Mouse (Mus musculus) heart, postnatal 25 days (tissue): ENCODE measurements around the gene Mettl24. TPM values are rescaled to one million over a fixed set of nuclear protein-coding genes. Genes with fewer than 3 reads are reported as not detected.
"Not testable (repeated sequence)": the region's sequence is repeated elsewhere in the genome, so short reads cannot be mapped to it uniquely, and the experiment has no call there.

Source experiments
- DNase-seq: peaks from one replicate; pipeline ENCODE4 v3.0.0; 2022; ENCODE audit warnings: low spot score
- intact Hi-C: fragments of 180-260 bp; cut with DNase I; formaldehyde crosslinking; loops from one replicate; pipeline ENCODE4 v1.15.1; 2025
- total RNA-seq, 2 experiments: library from RNA; stranded (reverse); gene quantifications; 2 replicates each; pipeline ENCODE4 v1.2.3; 2021

The Mettl24 gene
- total RNA-seq, 2 experiments from 2014 or later, result 1.2 to 1.6 TPM

DNA sequence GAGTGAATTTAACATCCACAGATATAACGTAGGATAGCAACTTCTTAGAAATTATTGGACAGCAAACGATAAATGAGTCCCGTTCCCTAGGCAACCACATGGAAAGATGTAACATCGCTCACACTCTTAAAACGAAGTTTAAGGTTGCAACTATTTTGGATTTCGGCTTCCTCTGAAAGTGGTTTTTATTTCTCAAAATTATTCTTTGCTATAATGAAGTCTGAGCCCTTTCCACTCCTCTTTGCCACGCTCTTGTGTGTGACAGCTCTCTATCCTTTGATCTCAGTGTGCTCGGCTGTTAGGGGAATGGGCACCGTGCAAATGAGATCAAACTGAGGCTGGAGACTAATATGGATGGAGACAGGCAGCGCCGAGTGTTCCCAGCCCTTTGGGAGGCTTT, 92.1 kb downstream of the Mettl24 start:
- no peak for DNase-seq
- intact Hi-C loops, result no loop called here

DNA sequence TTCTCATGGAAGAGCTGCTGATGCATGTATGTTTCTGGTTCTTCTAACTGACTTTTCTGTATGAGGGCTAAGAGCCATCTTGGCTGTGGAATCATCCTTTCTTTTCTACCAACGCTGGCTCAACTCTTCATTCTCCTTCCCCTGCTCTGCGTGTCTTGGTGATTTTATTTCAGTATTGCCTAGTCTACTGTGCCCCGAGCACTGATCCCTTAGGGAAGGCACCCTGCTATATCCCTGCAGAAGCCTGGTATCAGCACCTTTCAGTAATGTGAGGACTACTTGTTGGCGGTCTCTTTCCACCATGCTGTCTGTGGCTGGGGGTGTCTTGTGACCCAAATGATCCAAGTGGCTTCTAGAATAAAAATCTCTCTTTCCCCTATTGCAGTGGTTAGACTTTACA, 92.6 kb downstream of the Mettl24 start:
- intact Hi-C loops, result no loop called here
- DNase-seq, result no peak

DNA sequence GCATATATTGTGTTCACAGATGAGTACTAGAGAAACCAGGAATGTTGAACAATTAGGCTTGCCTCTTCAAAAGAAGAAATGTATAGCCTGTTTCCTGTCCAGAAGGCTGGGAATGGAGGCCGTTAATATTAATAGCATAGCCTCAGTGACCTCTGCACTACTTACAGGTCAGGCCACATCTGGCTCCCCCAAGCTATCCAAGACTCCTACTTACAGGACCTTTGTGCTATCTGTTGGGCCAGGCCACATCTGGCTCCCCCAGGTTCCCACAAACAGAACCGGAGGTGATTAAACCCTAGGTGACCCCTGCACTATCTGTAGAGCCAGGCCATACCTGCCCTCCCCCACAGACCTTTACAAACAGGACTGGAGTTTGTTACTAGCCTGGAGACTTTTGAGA, 94.1 kb downstream of the Mettl24 start:
- intact Hi-C loops, result no loop called here

DNA sequence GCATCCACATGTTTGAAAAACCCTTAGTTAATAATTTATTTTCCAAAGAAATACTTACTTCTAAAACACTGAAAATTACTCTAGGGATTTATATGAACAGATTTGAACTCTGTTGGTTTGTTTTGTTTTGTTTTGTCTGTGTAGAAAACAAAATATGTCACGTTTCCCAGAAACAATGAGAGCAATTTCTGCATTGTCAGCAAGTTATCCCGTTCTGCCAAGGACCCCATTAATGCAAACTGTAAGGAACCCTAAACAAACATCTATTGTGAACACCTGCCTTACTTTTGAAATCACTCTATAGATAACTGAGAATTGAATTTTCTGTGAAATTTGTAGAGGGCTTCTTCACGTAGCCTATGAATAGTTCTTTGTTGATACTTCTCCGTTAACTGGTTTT, 95.4 kb downstream of the Mettl24 start:
- DNase-seq, result no peak
- intact Hi-C loops, result no loop called here

More for the DNA sequence above, 94.1 kb downstream of the Mettl24 start:
- no peak for DNase-seq

DNA sequence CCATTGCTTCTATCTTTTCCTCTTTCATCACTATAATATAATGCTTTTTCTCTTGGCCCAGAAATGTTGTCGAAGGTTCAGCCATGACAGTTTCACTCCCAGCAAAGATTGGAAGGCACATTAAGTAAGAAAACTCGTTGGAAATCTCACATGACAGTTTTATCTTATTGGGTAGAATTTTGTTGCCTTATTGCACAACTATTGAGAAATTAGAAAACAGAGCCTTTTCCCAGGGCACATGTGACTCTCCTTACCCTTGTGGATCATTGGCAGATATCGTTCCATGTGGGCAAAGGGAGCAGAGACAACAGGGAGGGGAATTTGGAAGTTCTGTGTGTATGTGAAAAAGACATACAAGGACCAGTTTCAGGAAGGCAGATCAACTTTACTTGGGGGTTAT, 107.3 kb downstream of the Mettl24 start:
- intact Hi-C loops, result no loop called here
- no peak for DNase-seq

DNA sequence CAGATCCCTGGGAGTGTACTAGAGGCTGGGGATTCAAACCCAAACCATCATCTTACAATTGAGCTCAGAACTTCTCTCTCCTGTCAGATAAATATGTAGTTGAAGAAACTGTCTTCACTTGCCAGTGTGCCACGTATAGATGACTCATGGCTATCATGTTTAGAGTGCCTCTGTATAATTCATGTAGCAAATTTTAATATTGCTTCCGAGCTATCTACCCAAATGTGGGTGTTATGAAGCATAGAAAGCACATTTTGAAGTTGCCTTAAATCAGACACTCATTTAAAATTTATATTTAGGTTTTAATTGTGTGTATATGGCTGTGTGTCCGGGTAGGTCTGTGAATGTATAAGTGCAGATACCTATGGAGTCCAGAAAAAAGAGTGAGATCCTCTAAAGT, 109.0 kb downstream of the Mettl24 start:
- no peak for DNase-seq
- intact Hi-C loops, result no loop called here

DNA sequence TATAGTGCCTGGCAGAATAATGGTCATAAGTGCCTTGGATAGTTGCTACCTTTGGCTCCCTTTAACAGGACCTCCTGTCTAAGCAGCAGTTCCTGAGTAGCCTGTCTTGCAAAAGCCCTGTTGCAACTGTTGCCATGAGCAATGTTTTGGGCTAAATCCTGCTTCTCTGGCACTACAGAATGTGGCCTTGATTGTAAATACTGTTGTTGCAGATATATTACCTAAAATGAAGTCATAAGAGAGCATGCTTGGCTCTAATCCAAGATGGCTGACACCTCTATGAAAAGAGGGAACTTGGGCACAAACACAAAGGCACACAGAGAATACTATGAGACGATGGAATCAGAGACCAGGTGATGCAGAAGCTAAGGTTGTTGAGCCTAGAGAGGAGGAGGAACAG, 122.1 kb downstream of the Mettl24 start:
- intact Hi-C loops, result no loop called here
- no peak for DNase-seq

DNA sequence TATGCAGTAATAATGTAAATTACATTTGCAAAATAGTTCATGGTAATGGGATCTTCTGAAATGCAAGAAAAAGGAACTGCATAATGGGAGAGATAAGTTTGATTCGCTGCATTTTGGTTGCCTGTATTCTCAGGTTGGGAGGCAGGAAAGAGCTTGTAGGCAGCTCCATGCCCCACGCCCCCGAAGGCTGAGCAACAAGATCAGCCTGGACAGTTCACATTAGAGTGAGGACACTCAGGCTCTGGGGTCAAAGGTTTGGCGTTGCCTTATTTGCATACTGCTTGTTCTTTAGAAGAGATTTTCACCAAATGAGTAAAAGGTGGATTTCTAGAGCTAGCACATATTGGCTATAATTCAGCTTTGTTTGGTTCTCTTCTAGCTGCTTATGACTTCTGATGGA, 123.1 kb downstream of the Mettl24 start:
- intact Hi-C loops, result no loop called here
- DNase-seq, result no peak

DNA sequence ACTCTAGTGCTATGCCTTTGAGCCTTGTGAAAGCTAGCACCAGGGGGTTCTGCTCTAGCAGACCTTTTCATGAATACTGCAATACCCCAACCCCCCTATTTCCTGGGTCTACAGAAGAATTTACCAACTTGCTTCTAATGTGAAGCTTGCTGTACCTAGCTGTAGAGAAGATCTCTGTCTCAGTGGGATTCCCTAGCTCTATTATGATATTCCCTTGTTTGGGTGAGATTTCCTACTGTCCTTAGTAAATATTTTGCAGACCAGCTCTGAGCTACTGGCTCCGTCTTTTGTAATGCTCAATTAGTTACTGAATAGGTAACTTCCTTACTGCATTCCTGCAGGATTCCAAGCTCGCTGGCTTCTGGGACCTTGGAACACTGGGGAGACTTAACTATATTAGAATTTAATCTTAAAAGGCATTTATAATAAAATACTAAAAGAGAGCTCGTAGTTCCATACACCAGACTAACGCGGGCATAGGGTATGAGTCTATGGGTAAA, 126.4 kb downstream of the Mettl24 start:
- DNase-seq, intact Hi-C loops: not testable (repeated sequence)

DNA sequence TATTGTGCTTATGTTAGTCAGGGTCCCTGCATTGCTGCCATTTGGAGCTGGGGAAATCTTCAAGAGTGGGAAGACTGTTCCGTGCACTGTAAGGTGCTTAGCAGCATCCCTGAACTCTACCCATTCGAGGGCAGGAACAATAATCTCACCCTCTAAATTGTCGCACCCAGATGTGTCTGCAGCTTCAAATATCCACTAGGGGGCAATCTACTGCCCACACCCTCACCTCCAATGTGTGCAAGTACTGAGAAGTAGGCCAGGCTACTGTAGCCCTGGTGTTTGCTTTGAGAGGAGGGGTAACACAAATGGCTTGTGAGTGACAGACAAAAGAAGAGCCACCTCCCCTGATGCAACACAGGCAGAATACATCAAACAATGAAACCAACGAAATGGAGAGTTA, 130.5 kb downstream of the Mettl24 start:
- no peak for DNase-seq
- intact Hi-C loops, result no loop called here

DNA sequence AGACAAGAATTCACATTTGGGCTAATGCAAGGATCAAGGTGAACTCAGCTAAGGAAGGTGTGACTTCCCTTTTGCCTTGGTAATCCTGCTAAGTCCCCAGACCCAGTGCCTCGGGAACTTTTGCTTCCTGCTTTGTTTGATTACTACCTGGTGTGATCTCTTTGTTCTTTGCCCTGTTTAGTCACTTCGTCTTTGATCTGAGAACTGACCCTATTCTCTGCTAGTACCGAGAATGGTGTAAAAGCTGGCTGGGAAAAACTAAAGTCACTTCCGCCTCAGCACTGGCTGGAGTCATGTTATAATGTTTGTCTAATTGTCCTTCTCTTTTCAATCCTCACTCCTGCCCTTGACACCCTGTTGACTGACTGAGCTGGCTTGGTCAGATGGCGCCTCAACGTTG, 133.4 kb downstream of the Mettl24 start:
- DNase-seq, result no peak
- intact Hi-C loops, result no loop called here

DNA sequence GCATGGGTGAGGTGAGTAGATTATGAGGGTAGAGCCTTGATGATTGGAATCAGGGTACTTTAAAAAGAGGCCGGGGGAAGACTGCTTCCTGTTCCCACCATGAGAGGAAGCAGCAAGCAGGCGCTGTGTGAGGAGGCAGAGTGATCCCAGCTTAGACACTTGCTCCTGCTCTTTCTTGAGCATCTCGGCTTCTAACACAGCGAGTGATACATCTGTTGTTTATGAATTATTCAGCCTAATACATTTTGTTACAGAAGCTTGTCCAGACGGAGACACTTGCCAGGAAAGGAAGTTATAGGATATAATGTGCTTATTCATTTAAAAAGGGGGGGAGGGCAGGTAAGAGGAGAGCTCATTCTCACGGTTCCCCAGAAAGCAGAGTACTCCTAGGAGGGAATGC, 142.9 kb downstream of the Mettl24 start:
- intact Hi-C loops, result no loop called here
- DNase-seq, result no peak

DNA sequence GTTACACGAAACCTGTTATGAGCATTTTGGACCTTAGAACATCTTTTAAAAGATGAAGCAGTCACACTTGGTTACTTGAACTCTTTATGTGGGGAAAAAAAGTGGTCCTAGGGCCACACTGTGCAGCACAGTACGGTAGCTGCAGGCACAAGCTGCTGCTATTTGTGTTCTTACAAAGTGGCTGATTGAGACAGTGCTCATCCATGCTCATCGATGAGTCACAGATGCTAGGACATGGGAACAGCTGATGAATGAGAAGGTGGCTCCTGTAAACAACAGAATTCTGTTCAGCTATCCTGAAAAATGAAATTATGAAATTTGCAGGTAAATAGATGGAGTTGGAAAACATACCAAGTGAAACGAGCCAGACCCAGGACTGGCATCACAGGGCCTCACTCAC, 144.6 kb downstream of the Mettl24 start:
- DNase-seq, result no peak
- intact Hi-C loops, result no loop called here

DNA sequence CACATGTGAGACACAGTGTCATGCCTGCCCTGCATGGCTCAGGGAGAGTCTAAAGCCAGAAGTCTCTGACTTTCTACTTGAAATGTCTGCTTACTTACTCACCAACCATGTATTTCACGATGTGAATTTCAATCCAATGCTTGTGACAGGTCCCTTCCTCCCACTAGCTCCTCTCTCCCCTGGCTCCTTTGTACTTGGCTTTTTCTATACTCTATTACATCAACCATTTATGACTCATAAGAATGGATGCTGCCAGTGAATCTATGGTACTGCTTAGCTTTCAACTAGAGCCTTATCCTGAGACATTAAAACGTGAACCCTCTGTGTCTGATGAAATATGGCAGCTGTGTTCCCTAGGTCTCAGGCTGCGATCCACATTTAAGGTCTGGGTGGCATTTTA, 147.2 kb downstream of the Mettl24 start:
- no peak for DNase-seq
- intact Hi-C loops, result no loop called here

DNA sequence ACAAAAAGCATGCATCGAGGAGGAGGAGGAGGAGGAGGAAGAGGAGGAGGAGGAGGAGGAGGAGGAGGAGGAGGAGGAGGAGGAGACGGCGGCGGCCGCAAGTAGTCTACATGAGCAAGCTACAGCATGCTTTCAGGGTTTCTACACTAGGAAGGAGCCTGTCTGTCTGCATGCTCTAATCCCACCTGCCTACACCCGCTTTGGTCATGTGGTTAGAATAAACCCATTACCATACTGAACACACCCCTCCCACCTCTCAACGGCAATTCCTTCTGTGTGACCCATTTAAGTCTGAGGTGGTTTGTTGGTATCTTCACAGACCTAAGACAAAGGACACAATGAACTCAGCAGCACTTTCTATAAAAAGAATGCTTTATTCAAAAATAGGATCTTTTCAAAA, 148.2 kb downstream of the Mettl24 start:
- intact Hi-C loops, result no loop called here
- DNase-seq, result no peak

DNA sequence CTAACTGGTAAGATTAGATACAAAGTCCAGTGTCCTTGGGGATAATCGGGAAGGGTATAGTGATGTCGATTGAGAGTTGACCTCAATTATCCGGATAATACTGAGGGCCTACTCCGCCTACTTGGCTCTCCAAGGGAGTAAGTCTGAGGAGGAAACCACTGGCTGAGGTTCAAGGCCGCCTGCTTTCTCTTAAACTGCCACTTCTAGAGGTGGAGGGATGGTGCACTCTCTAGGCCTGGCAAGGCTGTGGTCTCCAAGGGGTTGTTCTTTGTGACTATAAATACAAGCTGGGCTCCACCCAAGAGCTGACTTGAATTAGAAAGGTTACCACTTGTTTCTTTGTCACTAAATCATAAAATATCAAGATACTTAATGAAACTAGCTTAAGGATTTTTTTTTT, 157.0 kb downstream of the Mettl24 start:
- intact Hi-C loops, result no loop called here
- no peak for DNase-seq

DNA sequence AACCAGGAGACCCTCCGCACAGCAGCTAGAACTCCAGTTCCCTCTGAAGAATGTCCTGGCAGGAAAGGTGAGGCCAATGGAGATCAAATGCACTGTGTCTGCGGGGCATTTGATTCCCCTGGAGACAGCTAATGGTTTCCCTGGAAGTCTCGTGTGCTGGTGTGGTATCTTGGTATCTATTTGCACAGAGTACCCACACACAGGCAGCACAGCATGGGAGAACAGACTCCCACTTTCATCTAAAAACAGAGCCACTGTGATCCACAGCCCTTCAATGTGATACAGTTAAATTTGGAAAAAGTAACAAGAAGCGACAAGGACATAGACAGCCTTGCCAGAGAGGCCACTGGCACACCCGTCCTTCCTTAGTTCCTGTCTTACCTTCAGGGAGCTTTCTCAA, 160.8 kb downstream of the Mettl24 start:
- intact Hi-C loops, result no loop called here
- DNase-seq, result no peak

DNA sequence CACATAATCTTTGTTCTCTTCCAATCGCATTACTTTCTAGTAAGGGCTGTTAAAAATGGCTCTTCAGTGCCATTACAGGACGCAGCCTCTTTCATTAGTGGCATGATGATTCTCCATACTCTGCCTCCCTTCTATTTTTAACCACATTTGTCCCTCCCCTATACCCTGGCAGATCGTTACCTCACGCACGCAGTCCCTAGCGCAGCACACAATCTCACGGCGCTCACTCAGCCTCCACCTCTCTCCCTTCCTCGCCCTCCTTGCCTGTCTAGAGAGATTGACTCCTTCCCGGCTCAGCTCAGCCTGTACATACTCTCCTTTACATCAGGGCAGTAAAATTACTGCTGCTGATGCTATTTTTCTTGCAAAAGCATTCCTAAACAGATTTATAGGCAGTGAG, 161.5 kb downstream of the Mettl24 start:
- intact Hi-C loops, result no loop called here
- DNase-seq, result no peak

DNA sequence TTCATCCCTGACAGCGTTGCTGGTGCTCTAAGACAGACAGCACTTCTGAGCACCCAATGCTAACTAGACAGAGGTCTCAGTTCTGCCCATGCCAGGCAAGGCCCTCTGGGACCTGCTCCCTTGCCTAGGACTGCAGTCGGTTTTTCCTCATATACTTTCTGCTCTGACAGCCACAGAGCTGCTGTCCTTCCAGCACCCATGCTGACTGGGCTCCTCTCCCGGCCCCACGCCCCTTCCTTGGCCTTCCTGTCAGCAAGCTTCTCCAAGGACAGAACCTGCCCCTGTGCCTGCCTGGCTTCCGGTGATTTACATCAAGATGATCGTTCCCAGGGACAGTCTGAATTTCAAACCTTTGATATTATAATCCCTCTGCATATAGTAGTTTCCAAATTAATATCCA, 162.5 kb downstream of the Mettl24 start:
- intact Hi-C loops, result loop anchor here (5.0 kb wide), 1 partner anchor 37 kb away; the partner anchor contains the start of genes Cdc40 and Wasf1
- no peak for DNase-seq

DNA sequence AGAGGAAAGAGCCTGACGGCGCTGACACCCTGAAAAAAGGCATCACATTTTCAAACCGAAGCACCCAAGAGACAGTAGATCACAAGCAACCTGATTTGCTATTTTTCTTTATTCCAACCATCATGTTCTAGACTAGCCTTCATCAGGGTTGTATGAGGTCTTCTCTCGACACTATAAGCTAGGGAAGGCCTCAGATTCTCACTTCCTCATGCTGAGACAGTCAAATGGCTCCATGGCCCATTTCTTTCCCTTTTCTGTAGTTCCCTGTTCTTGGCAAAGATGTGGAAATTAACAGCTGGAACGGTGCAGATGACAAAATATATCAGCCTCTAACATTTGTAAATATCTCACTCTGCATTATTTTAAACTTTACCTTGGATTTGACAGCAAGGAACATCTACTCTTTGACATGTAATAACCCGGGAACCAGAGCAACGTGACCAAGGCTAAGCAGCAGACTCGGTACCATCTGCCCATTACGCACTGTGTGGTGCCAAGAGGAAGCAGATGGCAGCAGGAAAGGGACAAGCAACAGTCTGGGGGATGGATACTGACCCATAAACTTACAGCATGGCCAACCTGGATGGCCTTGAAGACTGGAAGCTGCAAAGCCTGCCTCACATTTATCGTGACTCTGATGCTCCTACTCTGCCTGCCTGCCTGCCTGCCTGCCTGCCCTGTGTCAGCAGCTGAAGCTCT, 164.2 kb downstream of the Mettl24 start:
- no peak for DNase-seq
- intact Hi-C loops, result loop anchor here (5.0 kb wide), 1 partner anchor 35 kb away; the partner anchor contains the start of genes Cdc40 and Wasf1

DNA sequence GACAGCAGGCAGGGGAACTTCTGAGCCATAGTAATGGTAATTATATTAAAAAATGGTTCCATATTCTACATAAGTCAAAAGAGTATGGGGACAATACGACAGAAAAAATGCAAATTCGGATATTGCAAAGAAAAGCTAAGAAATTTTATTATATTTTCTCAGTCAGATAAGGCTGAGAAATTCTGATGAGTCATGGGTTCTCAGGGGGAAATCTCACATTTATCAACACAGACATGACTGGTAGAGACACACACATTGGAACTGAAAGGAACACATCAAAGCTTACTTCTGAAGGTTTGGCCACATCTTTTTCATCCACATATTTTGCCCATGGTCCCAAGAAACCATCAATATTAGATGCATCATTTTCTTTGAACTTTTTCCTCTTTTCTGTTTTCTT, 167.6 kb downstream of the Mettl24 start:
- DNase-seq, result no peak
- intact Hi-C loops, result no loop called here

DNA sequence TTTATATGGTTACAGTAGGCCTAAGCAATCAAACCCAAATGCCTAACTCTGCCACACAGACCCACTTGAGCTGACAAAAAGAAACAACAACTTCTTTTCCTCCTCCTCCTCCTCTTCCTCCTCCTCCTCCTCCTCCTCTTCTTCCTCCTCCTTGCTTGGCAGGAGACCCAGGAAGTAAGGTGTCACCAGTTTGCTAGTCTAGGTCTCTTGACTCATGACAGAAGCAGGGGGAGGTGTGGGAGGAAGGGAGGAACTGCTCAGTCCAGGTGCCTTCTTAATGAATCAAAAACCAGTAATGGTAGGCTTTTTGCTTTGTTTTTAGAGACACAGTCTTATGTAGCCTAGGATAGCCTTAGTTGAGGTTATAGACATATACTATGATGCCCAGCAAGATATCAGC, 168.1 kb downstream of the Mettl24 start:
- intact Hi-C loops, result no loop called here

More for the DNA sequence above, 168.1 kb downstream of the Mettl24 start:
- DNase-seq, result no peak
